Mouse (Mus musculus) regulatory T cell (primary cell): ENCODE results near the gene Arhgap18.

ENCODE experiments used
- in situ Hi-C: fragments of 300-600 bp; cut with MboI, MseI; formaldehyde crosslinking; loops from one replicate; pipeline ENCODE4 v1.15.1; 2025; ENCODE audit warnings: high pct_unique_total_duplicates

The Arhgap18 gene

GRCm38 (mm10) chr10:26752929-26753567, at the start of gene Arhgap18:
Gene Arhgap18, plus strand, starts transcription at chr10:26753421.
- in situ Hi-C loops = loop anchor here (5.0 kb wide), 2 partner anchors 36 to 134 kb away; no protein-coding TSS in a partner anchor

GRCm38 (mm10) chr10:26710458-26711011, 42.7 kb upstream of the Arhgap18 start:
- in situ Hi-C loops = loop anchor here (5.0 kb wide), 1 partner anchor 333 kb away; the partner anchor contains the start of gene L3mbtl3

GRCm38 (mm10) chr10:26711068-26711467, 42.2 kb upstream of the Arhgap18 start:
- in situ Hi-C loops = loop anchor here (5.0 kb wide), 1 partner anchor 334 kb away; the partner anchor contains the start of gene L3mbtl3

- in situ Hi-C loops = loop anchor here (5.0 kb wide), 1 partner anchor 337 kb away; the partner anchor contains the start of gene L3mbtl3
These were observed 39.2 kb upstream of the Arhgap18 start for GRCm38 (mm10) chr10:26713986-26714385.

- in situ Hi-C loops = no loop called here
These were observed 28.5 kb upstream of the Arhgap18 start for GRCm38 (mm10) chr10:26724704-26725103.

- in situ Hi-C loops = no loop called here
These were observed 28.0 kb upstream of the Arhgap18 start for GRCm38 (mm10) chr10:26725255-26725654.

GRCm38 (mm10) chr10:26750827-26751226, 2.4 kb upstream of the Arhgap18 start:
- in situ Hi-C loops = loop anchor here (5.0 kb wide), 2 partner anchors 34 to 136 kb away; no protein-coding TSS in a partner anchor

- in situ Hi-C loops = loop anchor here (5.0 kb wide), 2 partner anchors 35 to 135 kb away; no protein-coding TSS in a partner anchor
These were observed 925 bp upstream of the Arhgap18 start for GRCm38 (mm10) chr10:26752064-26752928.

- in situ Hi-C loops = loop anchor here (5.0 kb wide), 2 partner anchors 37 to 133 kb away; no protein-coding TSS in a partner anchor
These were observed 785 bp downstream of the Arhgap18 start for GRCm38 (mm10) chr10:26754006-26754405.

GRCm38 (mm10) chr10:26757231-26757630, 4.0 kb downstream of the Arhgap18 start:
- in situ Hi-C loops = no loop called here

- in situ Hi-C loops = no loop called here
These were observed 6.2 kb downstream of the Arhgap18 start for GRCm38 (mm10) chr10:26759469-26759868.

GRCm38 (mm10) chr10:26761103-26761502, 7.9 kb downstream of the Arhgap18 start:
- in situ Hi-C loops = no loop called here

- in situ Hi-C loops = no loop called here
These were observed 9.0 kb downstream of the Arhgap18 start for GRCm38 (mm10) chr10:26761991-26762903.

GRCm38 (mm10) chr10:26767196-26767595, 14.0 kb downstream of the Arhgap18 start:
- in situ Hi-C loops = no loop called here

GRCm38 (mm10) chr10:26768943-26769342, 15.7 kb downstream of the Arhgap18 start:
- in situ Hi-C loops = no loop called here

- in situ Hi-C loops = no loop called here
These were observed 16.8 kb downstream of the Arhgap18 start for GRCm38 (mm10) chr10:26770035-26770434.

GRCm38 (mm10) chr10:26771938-26772623, 18.9 kb downstream of the Arhgap18 start:
- in situ Hi-C loops = no loop called here

- in situ Hi-C loops = no loop called here
These were observed 19.7 kb downstream of the Arhgap18 start for GRCm38 (mm10) chr10:26772624-26773540.

GRCm38 (mm10) chr10:26773541-26773940, 20.3 kb downstream of the Arhgap18 start:
- in situ Hi-C loops = no loop called here
